Mouse (Mus musculus) T-helper 2 cell (primary cell): ENCODE results near the gene Cd5.

Experiments
- in situ Hi-C: fragments of 300-600 bp; cut with MboI, MseI; formaldehyde crosslinking; loops from one replicate; pipeline ENCODE4 v1.15.1; 2025; ENCODE audit warnings: high pct_unique_total_duplicates

Gene Cd5

DNA sequence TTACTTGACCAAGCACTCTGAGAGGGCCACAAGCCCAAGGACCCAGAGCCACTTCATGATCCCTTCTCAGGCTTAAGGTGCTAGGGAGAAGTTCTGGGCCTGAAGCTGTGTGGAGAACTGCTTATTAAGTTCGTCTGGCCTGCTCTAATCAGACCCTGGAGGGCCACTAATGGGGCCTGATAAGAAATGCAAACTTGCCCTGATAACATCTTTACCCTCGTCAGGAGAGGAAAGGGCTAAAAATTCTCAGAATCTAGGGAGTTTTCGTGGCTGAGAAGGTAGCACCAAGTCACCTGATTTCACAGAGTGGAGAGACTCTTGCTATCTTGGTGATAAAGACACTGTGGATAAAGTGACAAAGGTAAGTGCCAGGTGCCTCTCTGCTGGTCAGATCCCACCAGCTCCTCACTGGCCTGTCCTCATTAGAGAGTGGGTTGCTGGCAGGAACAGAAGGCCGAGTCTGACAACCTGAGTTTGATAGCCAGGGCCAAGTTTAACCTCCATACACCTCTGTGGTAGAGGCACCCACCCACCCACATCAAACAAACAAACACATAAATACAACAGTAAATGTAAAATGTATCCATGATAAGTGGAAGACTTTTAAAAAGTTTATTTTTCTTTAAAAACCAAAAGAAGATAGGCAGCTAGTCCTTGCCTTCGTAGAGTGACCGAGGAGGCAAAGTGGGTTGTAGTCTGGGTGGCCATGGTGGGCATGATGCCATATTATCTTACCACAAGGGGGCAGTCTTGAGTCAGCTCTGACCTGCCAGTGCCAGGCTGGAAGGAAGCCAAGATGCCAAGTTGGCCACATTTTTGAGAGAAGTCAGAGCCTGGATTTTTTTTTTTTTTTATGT is 60.7 kb downstream of the Cd5 start, which contains the start of gene Pga5:
Gene Pga5, minus strand, starts transcription at position 157 of the 857 bp plus-strand sequence.
- in situ Hi-C loops, result loop anchor here (5.0 kb wide), 2 partner anchors 34 to 284 kb away; no protein-coding TSS in a partner anchor

GRCm38 (mm10) chr19:10676656-10677055 is 62.1 kb downstream of the Cd5 start:
- in situ Hi-C loops, result loop anchor here (5.0 kb wide), 2 partner anchors 36 to 286 kb away; no protein-coding TSS in a partner anchor

- in situ Hi-C loops, result no loop called here
These were observed 65.5 kb downstream of the Cd5 start for GRCm38 (mm10) chr19:10673275-10673674.

GRCm38 (mm10) chr19:10671854-10672417 is 66.9 kb downstream of the Cd5 start:
- in situ Hi-C loops, result no loop called here

GRCm38 (mm10) chr19:10671319-10671718 is 67.5 kb downstream of the Cd5 start:
- in situ Hi-C loops, result no loop called here
